Mouse (Mus musculus): ENCODE data around the gene Engase.

GRCm38 (mm10) chr11:118447346-118447745 lies 29.3 kb upstream of the Engase start:
- TF ChIP-seq TCF12 (IDR thresholded peaks at IDR 0.05; ENCODE audit: insufficient read depth, poor library complexity, severe bottlenecking), result no peak
- TF ChIP-seq MYOG (IDR thresholded peaks at IDR 0.05; ENCODE audit: control insufficient read depth in 1 of 3, insufficient read depth in 1 of 3, insufficient read length in 2 of 3, low read depth in 2 of 3), result no peak
- no peak for TF ChIP-seq POLR2A (IDR thresholded peaks at IDR 0.05; ENCODE audit: insufficient read length, low read depth)
- TF ChIP-seq USF1 (IDR thresholded peaks at IDR 0.05; ENCODE audit: low read depth), result no peak
- TF ChIP-seq MAX (IDR thresholded peaks at IDR 0.05; ENCODE audit: low read depth), result no peak
- TF ChIP-seq POLR2AphosphoS2 (IDR thresholded peaks at IDR 0.05; ENCODE audit: insufficient read length, low read depth), result no peak
- TF ChIP-seq E2F4 (IDR thresholded peaks at IDR 0.05; ENCODE audit: insufficient read depth), result no peak
- no peak for TF ChIP-seq REST (IDR thresholded peaks at IDR 0.05; ENCODE audit: insufficient read depth, insufficient read length)
- no peak for TF ChIP-seq SRF (IDR thresholded peaks at IDR 0.05; ENCODE audit: control insufficient read depth, insufficient read length, low read depth)
- no peak for TF ChIP-seq MYOD1 (IDR thresholded peaks at IDR 0.05; ENCODE audit: control insufficient read depth in 1 of 3, insufficient read length in 2 of 3, low read depth in 2 of 3)
- no peak for TF ChIP-seq TCF3 (IDR thresholded peaks at IDR 0.05; ENCODE audit: insufficient read length, low read depth)

All from myocyte (in vitro differentiated cells).